Mouse (Mus musculus) liver, embryonic 14.5 days (tissue): Measurements from ENCODE around the gene Pllp.

ENCODE experiments used
- CTCF ChIP-seq: IDR thresholded peaks from 2 replicates; pipeline ENCODE4 v1.5.1; 2016; ENCODE audit warnings: antibody characterized with exemption, low read depth, control low read depth
- EP300 ChIP-seq: IDR thresholded peaks from 2 replicates; pipeline ENCODE4 v1.6.1; 2016; ENCODE audit warnings: antibody characterized with exemption, low read depth

DNA sequence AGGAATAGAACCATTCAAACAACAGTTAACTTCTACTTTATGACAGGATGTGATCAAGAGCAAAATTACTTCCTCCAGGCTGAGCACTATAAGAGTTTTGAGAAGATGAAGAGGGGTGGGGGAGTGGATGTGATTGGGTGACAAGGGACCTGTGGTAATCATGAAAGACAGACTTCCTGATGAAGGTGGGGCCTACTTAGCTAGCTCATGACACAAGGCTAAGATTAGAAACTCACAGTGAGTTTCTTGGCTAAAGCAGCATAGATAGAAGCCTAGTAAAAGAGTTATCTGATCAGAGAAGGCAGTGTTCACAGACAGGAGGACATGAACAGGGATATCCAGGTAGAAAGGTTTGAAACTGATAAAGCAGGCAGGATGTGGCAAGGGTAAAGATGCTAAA lies 61.9 kb downstream of the Pllp start:
- TF ChIP-seq CTCF = no peak
- TF ChIP-seq EP300 = peak; percentile 69
